In genomic region chr7:70826074-70826473, GRCm38 (mm10) we compare ENCODE assay signal across 26 mouse cellular contexts.
A peak's percentile ranks its signal among the peaks of the same experiment; 100 is the strongest.
DNase-seq lines count a peak whose midpoint lies in the region; ATAC-seq and TF ChIP-seq lines count a peak whose summit lies in the region.
"Had no signal": no experiment of that assay in that cellular context is flagged by ENCODE, and none has a peak within 500 bp of the region (broad histone marks: within the 10 kb centered on the region; RNA-seq: fewer than 3 reads in every experiment).

No protein-coding gene starts in this region.

- TF ChIP-seq CTCF in kidney, adult 2 months (conservative IDR thresholded peaks at IDR 0.05; ENCODE audit: insufficient read depth, insufficient read length, low read depth, low read length): no peak
- TF ChIP-seq CTCF in Patski (IDR thresholded peaks at IDR 0.05): no peak

- POLR2A ChIA-PET in Patski (lab: Charles Lee): no interaction called here

- peak; percentile 6 to 7 for DNase-seq in adrenal gland, postnatal 36 days
- no peak for DNase-seq in adrenal gland, postnatal 25 days
- DNase-seq in kidney, adult 2 months: peak; percentile 79
- DNase-seq in kidney, adult 18-20 months: no peak
- DNase-seq in Patski (ENCODE audit: low read depth, low spot score) (no peak), liver (no peak)
- DNase-seq in kidney, postnatal 36 days: peak; percentile 59 to 73
- no peak for DNase-seq in right cerebral cortex, postnatal 36 days (ENCODE audit: low spot score in 2 of 2)
- DNase-seq: B cell, adult 2 months; cerebellum, adult 9-10 months; gastrocnemius, postnatal 36 days; heart, postnatal 10 days; layer of hippocampus, adult 9-11 months; left cerebral cortex, postnatal 4 days; lung, postnatal 36 days; midbrain, embryonic 14.5 days; right cerebral cortex, postnatal 4 days; thymus, postnatal 25 days had no signal

- no peaks in the 10 kb centered on the region for H3K36me3 ChIP-seq in kidney, adult 2 months (ENCODE audit: control insufficient read depth, insufficient read depth, low read length)
- H3K36me3 ChIP-seq: heart, embryonic 12.5 days; hindbrain, embryonic 13.5 days; limb, embryonic 15.5 days; liver, embryonic 15.5 days; lung, embryonic 15.5 days; neural tube, embryonic 13.5 days; stomach, embryonic 15.5 days had no signal

- H3K4me3 ChIP-seq in kidney, adult 2 months (ENCODE audit: insufficient read depth, low read depth, low read length): no peak overlapping the region
- H3K4me3 ChIP-seq: forebrain, embryonic 13.5 days; heart, embryonic 12.5 days; hindbrain, embryonic 13.5 days; limb, embryonic 15.5 days; liver, embryonic 15.5 days; lung, embryonic 15.5 days; neural tube, embryonic 13.5 days; stomach, embryonic 15.5 days had no signal

- peak overlapping the region; percentile 69 for H3K27ac ChIP-seq in kidney, adult 2 months (ENCODE audit: insufficient read depth, low read depth, low read length)
- H3K27ac ChIP-seq: forebrain, embryonic 13.5 days; hindbrain, embryonic 13.5 days; limb, embryonic 15.5 days; liver, embryonic 15.5 days; lung, embryonic 15.5 days; neural tube, embryonic 13.5 days; stomach, embryonic 15.5 days had no signal

- 9% methylated on average over 3 of the region's 3 CpGs for WGBS in kidney, adult 2 months

- in situ Hi-C loops in Patski (cut with MboI; ENCODE audit: low pct_unique_long_range_greater_than_20kb): no loop called here

- CTCF ChIA-PET in Patski (lab: Charles Lee): interaction anchor here (0.7 kb wide), 1 partner anchor 8 kb away, joined by 3 read pairs; no protein-coding TSS in a partner anchor

- TF ChIP-seq POLR2A in kidney, adult 2 months (IDR thresholded peaks at IDR 0.05; ENCODE audit: low read depth, low read length): no peak

- peak; percentile 64 for ATAC-seq in Patski
- ATAC-seq: forebrain, embryonic 13.5 days had no signal

- H3K27me3 ChIP-seq in kidney, adult 2 months (replicated peaks; ENCODE audit: control insufficient read depth, insufficient read depth, low read length): no peaks in the 10 kb centered on the region
- no peaks in the 10 kb centered on the region for H3K27me3 ChIP-seq in Patski
- H3K27me3 ChIP-seq: forebrain, embryonic 13.5 days; heart, embryonic 12.5 days; hindbrain, embryonic 13.5 days; limb, embryonic 15.5 days; liver, embryonic 15.5 days; lung, embryonic 15.5 days; neural tube, embryonic 13.5 days; stomach, embryonic 15.5 days had no signal

- H3K4me1 ChIP-seq in kidney, adult 2 months (ENCODE audit: control insufficient read depth, insufficient read depth, low read length): peaks cover 11% of the 10 kb centered on the region; the same call in 1 of the 2 replicates
- H3K4me1 ChIP-seq: heart, embryonic 12.5 days; liver, embryonic 15.5 days; lung, embryonic 15.5 days; stomach, embryonic 15.5 days had no signal

Comparison
In these comparisons a context has a peak if more than half of its experiments do, and no peak if none do; other contexts are left out.
1. DNase-seq: peak in adrenal gland, postnatal 36 days (2 of 2), kidney, adult 2 months (single experiment) and kidney, postnatal 36 days (2 of 2); none in adrenal gland, postnatal 25 days (single experiment), kidney, adult 18-20 months (single experiment), Patski (single experiment), liver (single experiment) and right cerebral cortex, postnatal 36 days (0 of 2).